Mouse (Mus musculus): ENCODE results near the gene Urb1. TPM values are rescaled to one million over a fixed set of nuclear protein-coding genes. Genes with fewer than 3 reads are reported as not detected.

Urb1 gene
- total and polyA plus RNA-seq, 3 experiments, result 21.1 to 34.5 (median 29.4) TPM

GRCm38 (mm10) chr16:90822284-90822935 is 12.2 kb upstream of the Urb1 start:
- Histone ChIP-seq H3K27me3 (replicated peaks) (peaks cover 25% of the 10 kb centered on the region), H3K4me3 (replicated peaks in 1 of 3; ENCODE audit: low read depth in 2 of 3, low read length in 2 of 3, poor library complexity in 1 of 3) (no peak overlapping the region), H3K79me2 (replicated peaks; ENCODE audit: control insufficient read depth, extremely low read depth, insufficient read depth, poor library complexity, severe bottlenecking) (no peaks in the 10 kb centered on the region), H3K4me2 (ENCODE audit: insufficient read depth, low read depth, poor library complexity, severe bottlenecking) (no peak overlapping the region), H3K27ac (ENCODE audit: insufficient read depth, low read depth) (no peak overlapping the region), H3K9ac (ENCODE audit: insufficient read depth, low read depth) (no peak overlapping the region), H3K4me1 (ENCODE audit: control insufficient read depth in 1 of 2, insufficient read depth in 2 of 2) (no peaks in the 10 kb centered on the region), H3K36me3 (replicated peaks in 1 of 2; ENCODE audit: control insufficient read depth in 1 of 2, insufficient read depth in 1 of 2, low read length in 1 of 2) (no peaks in the 10 kb centered on the region), H3K9me3 (replicated peaks; ENCODE audit: low read length) (no peaks in the 10 kb centered on the region)
- no peak for TF ChIP-seq NRF1 (IDR thresholded peaks at IDR 0.05; ENCODE audit: low read depth, low read length)
- TF ChIP-seq EP300 (IDR thresholded peaks at IDR 0.05; ENCODE audit: low read length), result no peak
- dilution Hi-C loops (cut with MboI; ENCODE audit: extremely low pct_ligation_motif_present, extremely low pct_unique_long_range_greater_than_20kb, low sequenced_read_pairs), result no loop called here
- no peak for DNase-seq (ENCODE audit: extremely low read depth)
- in situ Hi-C loops (cut with MboI; ENCODE audit: low pct_ligation_motif_present, low pct_unique_long_range_greater_than_20kb, low sequenced_read_pairs), result no loop called here

- H3K79me2 ChIP-seq (replicated peaks; ENCODE audit: control insufficient read depth, extremely low read depth, insufficient read depth, poor library complexity, severe bottlenecking), result no peaks in the 10 kb centered on the region
- H3K4me1 ChIP-seq (ENCODE audit: control insufficient read depth in 1 of 2, insufficient read depth in 2 of 2), result no peaks in the 10 kb centered on the region
- no peak for DNase-seq (ENCODE audit: extremely low read depth)
Observed at GRCm38 (mm10) chr16:90821046-90821697, 11.0 kb upstream of the Urb1 start.

GRCm38 (mm10) chr16:90820326-90820725 is 10.1 kb upstream of the Urb1 start:
- Histone ChIP-seq H3K9me3 (replicated peaks; ENCODE audit: low read length) (no peaks in the 10 kb centered on the region), H3K79me2 (replicated peaks; ENCODE audit: control insufficient read depth, extremely low read depth, insufficient read depth, poor library complexity, severe bottlenecking) (no peaks in the 10 kb centered on the region), H3K4me3 (replicated peaks in 1 of 3; ENCODE audit: low read depth in 2 of 3, low read length in 2 of 3, poor library complexity in 1 of 3) (no peak overlapping the region), H3K4me1 (ENCODE audit: control insufficient read depth in 1 of 2, insufficient read depth in 2 of 2) (no peaks in the 10 kb centered on the region), H3K27me3 (replicated peaks) (peaks cover 27% of the 10 kb centered on the region), H3K27ac (ENCODE audit: insufficient read depth, low read depth) (no peak overlapping the region), H3K9ac (ENCODE audit: insufficient read depth, low read depth) (no peak overlapping the region), H3K4me2 (ENCODE audit: insufficient read depth, low read depth, poor library complexity, severe bottlenecking) (no peak overlapping the region), H3K36me3 (replicated peaks in 1 of 2; ENCODE audit: control insufficient read depth in 1 of 2, insufficient read depth in 1 of 2, low read length in 1 of 2) (no peaks in the 10 kb centered on the region)
- dilution Hi-C loops (cut with MboI; ENCODE audit: extremely low pct_ligation_motif_present, extremely low pct_unique_long_range_greater_than_20kb, low sequenced_read_pairs) (no loop called here), in situ Hi-C loops (cut with MboI; ENCODE audit: low pct_ligation_motif_present, low pct_unique_long_range_greater_than_20kb, low sequenced_read_pairs) (no loop called here)
- TF ChIP-seq E2F4 (IDR thresholded peaks at IDR 0.05; ENCODE audit: insufficient replicate concordance, low read depth, low read length) (no peak), JUND (conservative IDR thresholded peaks at IDR 0.05; ENCODE audit: low read depth, low read length) (no peak), USF1 (IDR thresholded peaks at IDR 0.05; ENCODE audit: low read depth, low read length) (no peak), MEF2A (IDR thresholded peaks at IDR 0.05; ENCODE audit: borderline replicate concordance, low read depth, low read length) (no peak), MAFK (IDR thresholded peaks at IDR 0.05; ENCODE audit: insufficient replicate concordance, low read length) (no peak), MAX (IDR thresholded peaks at IDR 0.05; ENCODE audit: low read length) (no peak), CHD1 (IDR thresholded peaks at IDR 0.05; ENCODE audit: low read depth, low read length) (no peak), GABPA (IDR thresholded peaks at IDR 0.05; ENCODE audit: insufficient replicate concordance, low read depth, low read length) (no peak), POLR2AphosphoS2 (IDR thresholded peaks at IDR 0.05; ENCODE audit: low read depth, low read length) (no peak), BHLHE40 (IDR thresholded peaks at IDR 0.05; ENCODE audit: low read depth, low read length) (no peak), MXI1 (IDR thresholded peaks at IDR 0.05; ENCODE audit: low read depth, low read length) (no peak), CHD2 (IDR thresholded peaks at IDR 0.05; ENCODE audit: low read length) (no peak), TCF12 (IDR thresholded peaks at IDR 0.05; ENCODE audit: low read depth, low read length) (no peak), UBTF (IDR thresholded peaks at IDR 0.05; ENCODE audit: low read depth, low read length) (no peak)
- DNase-seq (ENCODE audit: extremely low read depth), result no peak

More at GRCm38 (mm10) chr16:90821046-90821697, 11.0 kb upstream of the Urb1 start:
- no peak overlapping the region for H3K4me2 ChIP-seq (ENCODE audit: insufficient read depth, low read depth, poor library complexity, severe bottlenecking)
- no peak overlapping the region for H3K27ac ChIP-seq (ENCODE audit: insufficient read depth, low read depth)
- in situ Hi-C loops (cut with MboI; ENCODE audit: low pct_ligation_motif_present, low pct_unique_long_range_greater_than_20kb, low sequenced_read_pairs), result no loop called here
- no peak overlapping the region for H3K4me3 ChIP-seq (replicated peaks in 1 of 3; ENCODE audit: low read depth in 2 of 3, low read length in 2 of 3, poor library complexity in 1 of 3)
- H3K36me3 ChIP-seq (replicated peaks in 1 of 2; ENCODE audit: control insufficient read depth in 1 of 2, insufficient read depth in 1 of 2, low read length in 1 of 2), result no peaks in the 10 kb centered on the region
- no peak overlapping the region for H3K9ac ChIP-seq (ENCODE audit: insufficient read depth, low read depth)
- H3K27me3 ChIP-seq (replicated peaks), result peaks cover 25% of the 10 kb centered on the region
- TF ChIP-seq ELF1 (IDR thresholded peaks at IDR 0.05; ENCODE audit: low read depth, low read length) (no peak), HCFC1 (IDR thresholded peaks at IDR 0.05; ENCODE audit: low read depth, low read length) (no peak), E2F4 (IDR thresholded peaks at IDR 0.05; ENCODE audit: insufficient replicate concordance, low read depth, low read length) (no peak), TCF12 (IDR thresholded peaks at IDR 0.05; ENCODE audit: low read depth, low read length) (no peak), RAD21 (IDR thresholded peaks at IDR 0.05; ENCODE audit: low read depth, low read length) (no peak), ZMIZ1 (IDR thresholded peaks at IDR 0.05; ENCODE audit: low read depth, low read length) (no peak), ETS1 (conservative IDR thresholded peaks at IDR 0.05; ENCODE audit: low read depth, low read length) (no peak), ZKSCAN1 (IDR thresholded peaks at IDR 0.05; ENCODE audit: borderline replicate concordance, low read depth, low read length) (no peak), BHLHE40 (IDR thresholded peaks at IDR 0.05; ENCODE audit: low read depth, low read length) (no peak), UBTF (IDR thresholded peaks at IDR 0.05; ENCODE audit: low read depth, low read length) (no peak), NELFE (IDR thresholded peaks at IDR 0.05; ENCODE audit: low read depth, low read length) (no peak), ZC3H11A (IDR thresholded peaks at IDR 0.05; ENCODE audit: low read depth, low read length) (no peak)
- dilution Hi-C loops (cut with MboI; ENCODE audit: extremely low pct_ligation_motif_present, extremely low pct_unique_long_range_greater_than_20kb, low sequenced_read_pairs), result no loop called here
- no peaks in the 10 kb centered on the region for H3K9me3 ChIP-seq (replicated peaks; ENCODE audit: low read length)

All from CH12.LX (cell line).